Mouse (Mus musculus): ENCODE results near the gene Ciz1. TPM values are rescaled to one million over a fixed set of nuclear protein-coding genes. Genes with fewer than 3 reads are reported as not detected.

Ciz1 gene
- polyA plus RNA-seq, 1 experiment from 2014 or later, result 51.9 TPM

DNA sequence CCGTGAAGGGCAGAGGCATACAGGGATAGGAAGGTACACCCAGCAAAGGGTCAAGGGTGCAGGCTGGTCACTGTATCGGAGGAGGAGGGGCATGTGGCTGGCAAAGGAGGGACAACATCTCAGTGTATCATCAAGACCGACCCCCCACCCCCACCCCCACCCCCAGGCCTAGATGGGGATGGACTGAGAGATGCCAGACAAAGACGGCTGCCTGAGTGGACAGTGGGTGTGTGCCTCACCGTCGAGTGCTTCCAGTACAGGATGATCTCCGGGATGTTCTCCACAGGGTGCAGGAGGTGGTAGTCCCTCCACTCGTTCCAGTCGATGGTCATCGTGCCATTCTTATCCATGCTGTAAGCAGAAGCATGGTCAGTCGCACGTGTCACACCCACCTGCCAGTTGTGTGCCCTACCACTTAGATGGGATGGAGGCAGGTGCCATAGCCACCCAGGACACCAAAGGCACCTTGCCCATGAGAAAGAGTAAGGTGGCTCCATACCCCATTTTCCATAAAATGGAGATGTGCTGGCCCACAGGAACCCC is 68.0 kb downstream of the Ciz1 start:
- no peak for TF ChIP-seq CTCF (IDR thresholded peaks at IDR 0.05; ENCODE audit: low read depth)
- no peak for ATAC-seq (ENCODE audit: insufficient read depth)
- Histone ChIP-seq H3K36me3 (ENCODE audit: insufficient read depth) (peaks cover 61% of the 10 kb centered on the region), H3K4me3 (ENCODE audit: low read depth, low read length) (no peak overlapping the region), H3K9ac (no peak overlapping the region), H3K4me1 (ENCODE audit: insufficient read depth) (peaks cover 18% of the 10 kb centered on the region), H3K27me3 (ENCODE audit: insufficient read depth, low read length) (no peaks in the 10 kb centered on the region), H3K4me2 (no peak overlapping the region), H3K9me3 (ENCODE audit: low read depth, low read length) (no peaks in the 10 kb centered on the region), H3K27ac (ENCODE audit: low read depth) (no peak overlapping the region)
- DNase-seq, result no peak
- 84% methylated on average over 12 of the region's 12 CpGs for WGBS

DNA sequence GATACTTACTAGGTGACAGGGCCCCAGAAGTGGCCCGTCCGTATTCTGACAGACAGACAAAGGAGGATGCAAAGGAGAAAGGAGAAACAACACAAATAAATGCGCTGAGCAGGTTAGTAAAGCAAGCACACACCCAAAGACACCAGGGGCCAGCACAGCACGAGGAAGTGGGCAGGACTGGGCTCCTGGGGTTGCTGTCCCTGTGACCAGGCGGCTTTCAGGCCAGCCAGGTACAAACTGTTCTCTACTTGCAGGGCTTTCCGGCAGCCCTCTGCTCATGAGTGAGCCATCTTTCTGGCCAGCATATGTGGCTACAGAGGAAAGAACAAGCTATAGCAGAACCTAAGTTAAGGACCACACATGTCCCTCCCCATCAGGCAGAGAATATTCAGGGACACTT is 68.5 kb downstream of the Ciz1 start:
- Histone ChIP-seq H3K9me3 (ENCODE audit: low read depth, low read length) (no peaks in the 10 kb centered on the region), H3K4me1 (ENCODE audit: insufficient read depth) (peaks cover 18% of the 10 kb centered on the region), H3K27me3 (ENCODE audit: insufficient read depth, low read length) (no peaks in the 10 kb centered on the region), H3K4me2 (no peak overlapping the region), H3K36me3 (ENCODE audit: insufficient read depth) (peaks cover 56% of the 10 kb centered on the region), H3K27ac (ENCODE audit: low read depth) (no peak overlapping the region), H3K9ac (no peak overlapping the region), H3K4me3 (ENCODE audit: low read depth, low read length) (no peak overlapping the region)
- WGBS, result 85% methylated on average over 6 of the region's 6 CpGs
- no peak for TF ChIP-seq CTCF (IDR thresholded peaks at IDR 0.05; ENCODE audit: low read depth)
- ATAC-seq (ENCODE audit: insufficient read depth) (no peak), DNase-seq (no peak)

DNA sequence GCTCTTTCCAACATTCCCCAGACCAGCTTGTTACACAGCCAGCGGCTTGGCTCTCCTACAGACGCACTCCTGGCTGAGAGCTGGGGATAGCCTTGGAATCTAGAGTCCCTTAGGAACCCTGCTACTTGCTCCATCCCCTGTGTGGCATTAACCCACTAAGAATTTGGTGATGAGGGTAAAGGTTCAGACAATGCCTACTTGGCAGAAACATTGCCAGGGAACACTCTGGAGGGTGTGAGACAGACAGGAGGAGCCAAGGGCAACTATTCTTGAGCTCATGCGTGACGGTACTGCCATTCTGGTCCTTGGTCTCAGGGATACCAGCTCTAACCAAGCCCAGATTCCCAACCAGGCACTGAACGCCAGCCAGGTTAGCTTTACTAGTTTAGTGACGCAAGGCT is 69.7 kb downstream of the Ciz1 start:
- no peak for DNase-seq
- H3K4me3 ChIP-seq (ENCODE audit: low read depth, low read length), result no peak overlapping the region
- peaks cover 18% of the 10 kb centered on the region for H3K4me1 ChIP-seq (ENCODE audit: insufficient read depth)
- ATAC-seq (ENCODE audit: insufficient read depth), result no peak
- H3K36me3 ChIP-seq (ENCODE audit: insufficient read depth), result peaks cover 44% of the 10 kb centered on the region
- H3K9ac ChIP-seq, result no peak overlapping the region
- WGBS, result 94% methylated on average over 6 of the region's 6 CpGs
- H3K27me3 ChIP-seq (ENCODE audit: insufficient read depth, low read length), result no peaks in the 10 kb centered on the region
- H3K27ac ChIP-seq (ENCODE audit: low read depth), result no peak overlapping the region
- no peaks in the 10 kb centered on the region for H3K9me3 ChIP-seq (ENCODE audit: low read depth, low read length)
- TF ChIP-seq CTCF (IDR thresholded peaks at IDR 0.05; ENCODE audit: low read depth), result no peak
- no peak overlapping the region for H3K4me2 ChIP-seq

DNA sequence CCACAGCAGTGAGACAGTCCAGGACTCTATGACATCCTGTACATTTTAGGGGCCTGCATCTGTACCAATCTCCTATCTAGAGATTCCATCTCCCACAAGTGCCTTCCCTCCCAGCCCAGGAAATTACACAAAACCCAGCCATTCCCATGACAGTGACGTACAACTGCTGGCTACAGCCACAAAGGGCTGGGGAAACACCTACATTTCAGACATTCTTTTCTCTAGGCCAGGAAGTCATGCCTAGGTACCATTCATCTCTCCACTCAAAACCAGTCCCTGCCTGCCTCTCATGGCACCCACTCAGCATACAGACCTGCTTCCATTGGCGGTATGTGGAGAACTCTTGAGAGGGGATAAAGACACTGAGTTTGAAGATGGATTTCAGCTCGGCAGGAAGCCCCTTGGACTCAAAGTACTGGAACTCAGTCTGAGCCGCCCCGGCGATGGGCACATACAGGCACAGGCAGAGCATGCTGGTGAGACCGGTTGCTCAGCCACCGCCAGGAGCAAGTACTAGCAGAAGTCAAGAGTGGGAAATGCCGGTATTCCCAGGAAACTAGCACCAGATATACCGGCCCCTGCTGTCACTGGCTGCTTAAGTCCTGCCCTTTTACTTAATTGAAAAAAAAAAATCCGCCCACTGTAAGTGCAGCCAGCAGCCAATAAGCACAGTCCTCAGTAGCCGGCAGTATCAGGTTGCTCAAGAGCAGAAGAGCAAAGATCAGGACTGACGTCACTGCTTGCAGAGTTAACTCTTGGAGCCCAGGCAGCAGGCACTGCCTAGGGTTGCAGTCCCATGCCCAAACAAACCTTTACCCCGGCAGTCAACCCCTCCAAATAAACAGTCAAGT is 71.6 kb downstream of the Ciz1 start:
- Histone ChIP-seq H3K9me3 (ENCODE audit: low read depth, low read length) (no peaks in the 10 kb centered on the region), H3K4me3 (ENCODE audit: low read depth, low read length) (peak overlapping the region; percentile 34), H3K27me3 (ENCODE audit: insufficient read depth, low read length) (no peaks in the 10 kb centered on the region), H3K9ac (peak overlapping the region; percentile 38), H3K36me3 (ENCODE audit: insufficient read depth) (peaks cover 25% of the 10 kb centered on the region), H3K4me2 (peak overlapping the region; percentile 76), H3K4me1 (ENCODE audit: insufficient read depth) (peaks cover 24% of the 10 kb centered on the region), H3K27ac (ENCODE audit: low read depth) (peak overlapping the region; percentile 95)
- 2% methylated on average over 14 of the region's 14 CpGs for WGBS
- peak; percentile 16; the same call in 1 of the 2 replicates for TF ChIP-seq CTCF (IDR thresholded peaks at IDR 0.05; ENCODE audit: low read depth)
- ATAC-seq (ENCODE audit: insufficient read depth) (peak; percentile 92), DNase-seq (peak; percentile 97)

DNA sequence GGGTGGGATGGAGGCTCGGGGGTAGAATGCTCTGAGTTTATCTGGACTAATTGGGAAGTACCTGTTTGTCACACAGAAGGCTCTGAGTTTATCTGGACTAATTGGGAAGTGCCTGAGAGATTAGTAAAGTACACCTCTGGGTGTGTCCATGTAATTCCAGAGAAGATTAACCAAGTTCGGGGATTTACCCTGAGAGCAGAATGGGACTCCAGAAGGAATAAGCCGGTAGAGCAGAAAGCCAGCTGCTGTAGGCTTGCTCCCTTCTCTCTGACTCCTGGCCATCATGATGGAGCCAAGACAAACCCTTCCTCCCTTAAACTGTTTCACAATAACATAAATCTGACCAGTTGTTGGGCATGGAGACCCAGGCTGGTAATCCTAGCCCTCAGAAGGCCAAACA is 72.7 kb downstream of the Ciz1 start:
- Histone ChIP-seq H3K4me3 (ENCODE audit: low read depth, low read length) (no peak overlapping the region), H3K9me3 (ENCODE audit: low read depth, low read length) (no peaks in the 10 kb centered on the region), H3K4me2 (no peak overlapping the region), H3K4me1 (ENCODE audit: insufficient read depth) (peaks cover 34% of the 10 kb centered on the region), H3K27me3 (ENCODE audit: insufficient read depth, low read length) (no peaks in the 10 kb centered on the region), H3K9ac (peak overlapping the region; percentile 18; the same call in 1 of the 2 replicates), H3K27ac (ENCODE audit: low read depth) (peak overlapping the region; percentile 95), H3K36me3 (ENCODE audit: insufficient read depth) (peaks cover 14% of the 10 kb centered on the region)
- 36% methylated on average over 3 of the region's 3 CpGs for WGBS
- no peak for TF ChIP-seq CTCF (IDR thresholded peaks at IDR 0.05; ENCODE audit: low read depth)
- DNase-seq, result no peak
- no peak for ATAC-seq (ENCODE audit: insufficient read depth)

DNA sequence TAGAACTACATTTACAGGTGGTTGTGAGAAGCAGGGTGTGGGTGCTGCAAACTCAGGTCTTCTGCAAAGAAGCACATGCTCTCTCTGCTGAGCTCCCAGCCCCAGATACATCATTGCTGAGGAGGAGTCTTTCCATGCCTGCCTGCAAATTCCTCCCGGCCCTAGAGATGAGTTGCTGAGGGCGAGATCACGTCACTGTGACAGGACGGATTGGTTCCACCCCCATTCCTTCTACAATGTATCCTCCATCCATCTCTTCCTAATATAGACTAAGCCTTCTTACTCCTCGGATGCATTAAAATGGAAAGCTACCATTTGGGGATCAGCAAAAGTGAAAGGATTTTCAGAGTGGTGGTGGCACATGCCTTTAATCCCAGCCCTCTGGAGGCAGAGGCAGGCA is 73.4 kb downstream of the Ciz1 start:
- WGBS, result 56% methylated on average over 5 of the region's 5 CpGs
- no peak overlapping the region for H3K4me3 ChIP-seq (ENCODE audit: low read depth, low read length)
- TF ChIP-seq CTCF (IDR thresholded peaks at IDR 0.05; ENCODE audit: low read depth), result no peak
- H3K27me3 ChIP-seq (ENCODE audit: insufficient read depth, low read length), result no peaks in the 10 kb centered on the region
- H3K9me3 ChIP-seq (ENCODE audit: low read depth, low read length), result no peaks in the 10 kb centered on the region
- ATAC-seq (ENCODE audit: insufficient read depth) (no peak), DNase-seq (no peak)
- peak overlapping the region; percentile 95; the same call in 1 of the 2 replicates for H3K27ac ChIP-seq (ENCODE audit: low read depth)
- peaks cover 39% of the 10 kb centered on the region for H3K4me1 ChIP-seq (ENCODE audit: insufficient read depth)
- no peak overlapping the region for H3K4me2 ChIP-seq
- H3K9ac ChIP-seq, result no peak overlapping the region
- peaks cover 7% of the 10 kb centered on the region for H3K36me3 ChIP-seq (ENCODE audit: insufficient read depth)

DNA sequence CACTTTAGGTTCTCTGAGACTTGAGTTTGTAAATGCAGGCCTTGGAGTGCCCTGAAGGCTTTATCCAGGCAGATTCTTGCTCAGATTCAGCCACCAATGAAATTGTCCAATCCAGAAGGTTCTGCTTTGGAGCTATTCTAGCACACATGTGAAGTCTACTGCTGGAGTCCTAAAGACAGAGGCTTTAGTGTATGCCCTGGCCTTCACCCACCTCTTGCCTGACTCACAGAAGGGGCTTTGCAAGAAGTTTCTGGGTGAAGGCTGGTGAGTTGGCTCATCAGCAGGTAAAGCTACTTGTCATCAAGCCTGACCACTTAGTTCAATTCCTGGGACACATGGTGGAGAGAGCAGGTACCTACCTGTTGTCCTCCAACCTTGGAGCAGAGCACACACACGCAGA is 74.0 kb downstream of the Ciz1 start:
- no peak overlapping the region for H3K4me2 ChIP-seq
- WGBS, result 81% methylated on average over 1 of the region's 1 CpGs

More for the DNA sequence above, 74.0 kb downstream of the Ciz1 start:
- peak overlapping the region; percentile 54; the same call in 1 of the 2 replicates for H3K27ac ChIP-seq (ENCODE audit: low read depth)
- ATAC-seq (ENCODE audit: insufficient read depth) (no peak), DNase-seq (no peak)
- H3K36me3 ChIP-seq (ENCODE audit: insufficient read depth), result peaks cover 1% of the 10 kb centered on the region; the same call in 1 of the 2 replicates
- peaks cover 40% of the 10 kb centered on the region for H3K4me1 ChIP-seq (ENCODE audit: insufficient read depth)
- no peaks in the 10 kb centered on the region for H3K27me3 ChIP-seq (ENCODE audit: insufficient read depth, low read length)
- H3K9me3 ChIP-seq (ENCODE audit: low read depth, low read length), result no peaks in the 10 kb centered on the region
- no peak for TF ChIP-seq CTCF (IDR thresholded peaks at IDR 0.05; ENCODE audit: low read depth)
- no peak overlapping the region for H3K9ac ChIP-seq
- H3K4me3 ChIP-seq (ENCODE audit: low read depth, low read length), result no peak overlapping the region

Data from lung, embryonic 14.5 days (tissue).